Mouse (Mus musculus) mesoderm, embryonic 11.5 days (tissue): ENCODE measurements around the gene Oaz2.

ENCODE experiments used
- DNase-seq: peaks from one replicate; pipeline ENCODE4 v3.0.0-alpha.2; 2012; ENCODE audit warnings: low read depth, low spot score

The Oaz2 gene

DNA sequence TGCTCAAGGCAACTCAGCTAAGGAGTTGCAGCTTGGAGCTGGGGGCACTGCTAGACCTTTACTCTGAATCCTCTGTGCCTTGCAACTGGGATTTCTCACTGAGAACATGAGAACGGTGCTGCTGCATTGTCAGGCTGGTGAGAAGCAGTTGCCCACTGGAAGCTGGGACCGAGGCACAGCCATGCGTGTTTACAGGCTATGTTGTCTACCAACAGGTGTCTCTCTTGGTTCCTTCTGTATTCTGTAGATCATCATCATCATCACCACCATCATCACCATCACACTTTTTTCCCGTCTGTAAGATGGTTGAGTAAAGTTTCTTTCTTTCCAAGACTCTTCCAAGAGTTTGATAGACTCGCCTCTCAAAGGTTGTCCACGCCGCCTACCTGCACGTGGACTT is at the start of gene Oaz2:
Oaz2 (plus strand) TSS at position 301 of the 400 bp plus-strand sequence.
- DNase-seq, result no peak

DNA sequence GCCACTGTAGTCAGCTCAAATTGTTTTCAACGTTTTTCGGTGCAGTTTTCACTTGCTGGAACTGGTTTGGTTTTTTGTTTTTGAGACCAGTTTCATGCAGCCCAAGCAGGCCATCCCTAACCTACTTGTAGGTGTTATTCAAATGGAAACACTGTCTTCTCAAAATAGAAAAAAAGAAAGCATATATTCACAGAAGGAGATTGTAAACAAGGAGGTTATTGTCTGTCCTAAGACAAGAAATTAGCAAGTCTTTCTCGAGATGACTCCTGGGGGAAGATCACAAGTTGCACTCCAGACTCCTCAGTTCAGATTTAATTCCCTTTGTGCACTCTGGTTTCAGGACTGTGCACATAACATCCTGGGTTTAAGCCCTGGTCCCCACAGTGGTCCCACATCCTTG is 48.5 kb upstream of the Oaz2 start:
- no peak for DNase-seq

DNA sequence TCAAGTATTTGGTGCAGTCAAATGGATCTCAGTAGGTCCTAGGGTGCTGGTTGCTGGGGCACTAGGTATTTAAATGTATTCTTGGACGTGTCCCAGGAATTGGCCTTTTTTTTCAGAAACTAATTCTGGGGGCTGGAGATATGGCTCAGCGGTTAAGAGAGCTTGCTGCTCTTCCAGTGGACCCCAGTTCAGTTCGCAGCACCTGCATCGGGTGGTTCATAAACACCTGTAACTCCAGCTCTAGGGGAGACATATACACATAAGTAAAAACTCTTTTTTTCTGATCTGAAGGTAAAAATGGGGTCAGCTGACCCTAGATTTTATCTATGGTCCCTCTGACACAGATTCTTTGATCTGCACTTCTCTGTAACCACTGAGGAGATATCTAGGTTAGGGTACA is 46.6 kb upstream of the Oaz2 start:
- DNase-seq, result no peak

DNA sequence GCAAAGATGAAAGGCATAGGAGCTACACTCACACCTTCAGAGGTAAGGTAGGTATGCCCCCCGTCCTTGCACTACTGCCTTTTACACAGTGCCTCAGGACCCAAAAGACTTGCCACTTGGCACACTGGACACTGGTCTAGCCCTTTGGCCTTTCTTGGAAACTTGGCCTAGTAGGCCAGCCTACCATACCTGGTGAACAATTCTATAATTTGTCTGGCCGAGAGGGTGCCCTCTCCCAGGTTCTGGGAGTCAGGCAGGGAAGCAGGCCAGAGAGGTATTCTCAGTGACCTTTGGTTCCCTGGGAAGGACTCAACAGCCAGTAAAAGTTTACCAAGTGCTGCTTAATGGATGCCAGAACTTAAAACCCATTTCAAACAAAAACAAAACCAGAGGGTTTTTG is 46.1 kb upstream of the Oaz2 start:
- no peak for DNase-seq

DNA sequence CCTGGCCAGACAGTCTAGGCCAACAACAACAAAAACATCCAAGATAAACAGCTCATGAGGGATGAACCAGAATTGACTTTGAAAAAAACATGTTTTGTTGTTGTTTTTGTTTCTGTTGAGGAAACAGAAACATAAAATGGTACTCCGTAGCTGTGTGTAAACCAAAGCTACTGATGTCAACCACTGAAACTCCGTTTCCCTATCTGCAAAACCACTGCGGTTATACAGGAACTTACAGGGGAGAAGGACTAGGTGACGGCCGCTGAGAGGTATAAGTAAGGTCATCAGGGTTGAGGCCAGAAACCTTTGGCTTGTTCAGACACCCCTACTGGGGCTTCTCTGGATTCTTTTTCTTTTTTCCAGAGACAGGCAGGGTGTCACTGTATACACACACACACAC is 45.0 kb upstream of the Oaz2 start:
- no peak for DNase-seq

DNA sequence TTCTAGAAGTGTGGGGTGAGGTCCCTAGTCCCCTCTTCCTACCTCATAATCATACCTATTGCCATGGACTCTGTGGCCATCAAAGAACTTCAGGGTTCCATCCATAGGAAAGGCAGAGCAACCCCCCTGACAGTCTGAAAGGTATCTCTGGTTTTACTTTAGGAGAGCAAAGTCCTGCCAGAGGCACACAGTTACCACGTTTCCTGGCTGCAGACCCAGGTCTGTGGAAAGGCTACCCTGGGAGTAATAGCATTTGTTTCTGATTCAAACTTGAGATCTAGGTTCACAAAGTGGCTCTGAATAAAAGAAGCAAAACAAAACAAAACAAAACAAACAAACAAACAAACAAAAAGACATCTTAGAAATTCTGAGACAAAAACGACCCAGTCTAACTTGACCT is 43.5 kb upstream of the Oaz2 start:
- DNase-seq, result no peak

DNA sequence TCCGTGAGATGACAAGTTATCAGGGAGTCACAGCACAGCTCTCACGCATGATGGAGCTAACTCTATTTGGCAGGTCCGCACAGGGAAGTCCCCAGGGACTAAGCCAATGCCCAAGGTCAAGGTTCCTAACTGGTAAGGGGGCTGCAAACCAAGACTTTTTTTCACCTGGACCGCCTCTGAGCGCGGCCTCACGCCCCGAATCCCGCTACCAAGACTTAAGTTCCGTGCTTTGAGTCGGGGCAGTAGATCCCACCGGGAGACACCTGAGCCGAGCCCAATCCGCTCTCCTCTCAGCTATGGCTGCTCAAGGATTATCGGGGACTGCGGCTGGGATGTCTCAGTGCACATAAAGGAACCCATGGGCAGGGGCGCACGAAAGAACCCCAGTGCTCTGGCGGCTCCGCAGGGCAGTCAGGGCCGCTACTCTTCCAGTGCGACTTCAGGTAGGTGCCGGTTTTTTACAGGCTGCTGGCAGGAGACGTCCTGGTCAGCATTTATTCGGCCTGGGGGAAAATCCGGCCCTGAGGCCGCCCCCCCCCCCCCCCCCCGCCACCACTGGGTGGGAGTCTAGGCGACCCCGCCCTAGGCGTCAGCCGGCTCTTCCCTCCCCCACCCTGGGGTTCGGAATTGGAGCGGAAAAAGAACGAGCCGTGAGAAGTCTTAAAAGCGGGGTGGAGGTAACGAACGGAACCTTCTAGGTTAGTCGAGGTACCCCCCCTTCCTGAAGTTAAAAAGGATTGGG is 38.6 kb upstream of the Oaz2 start, which contains the start of gene Rbpms2:
Rbpms2 (plus strand) TSS at position 624 of the 742 bp plus-strand sequence.
- DNase-seq, result no peak

DNA sequence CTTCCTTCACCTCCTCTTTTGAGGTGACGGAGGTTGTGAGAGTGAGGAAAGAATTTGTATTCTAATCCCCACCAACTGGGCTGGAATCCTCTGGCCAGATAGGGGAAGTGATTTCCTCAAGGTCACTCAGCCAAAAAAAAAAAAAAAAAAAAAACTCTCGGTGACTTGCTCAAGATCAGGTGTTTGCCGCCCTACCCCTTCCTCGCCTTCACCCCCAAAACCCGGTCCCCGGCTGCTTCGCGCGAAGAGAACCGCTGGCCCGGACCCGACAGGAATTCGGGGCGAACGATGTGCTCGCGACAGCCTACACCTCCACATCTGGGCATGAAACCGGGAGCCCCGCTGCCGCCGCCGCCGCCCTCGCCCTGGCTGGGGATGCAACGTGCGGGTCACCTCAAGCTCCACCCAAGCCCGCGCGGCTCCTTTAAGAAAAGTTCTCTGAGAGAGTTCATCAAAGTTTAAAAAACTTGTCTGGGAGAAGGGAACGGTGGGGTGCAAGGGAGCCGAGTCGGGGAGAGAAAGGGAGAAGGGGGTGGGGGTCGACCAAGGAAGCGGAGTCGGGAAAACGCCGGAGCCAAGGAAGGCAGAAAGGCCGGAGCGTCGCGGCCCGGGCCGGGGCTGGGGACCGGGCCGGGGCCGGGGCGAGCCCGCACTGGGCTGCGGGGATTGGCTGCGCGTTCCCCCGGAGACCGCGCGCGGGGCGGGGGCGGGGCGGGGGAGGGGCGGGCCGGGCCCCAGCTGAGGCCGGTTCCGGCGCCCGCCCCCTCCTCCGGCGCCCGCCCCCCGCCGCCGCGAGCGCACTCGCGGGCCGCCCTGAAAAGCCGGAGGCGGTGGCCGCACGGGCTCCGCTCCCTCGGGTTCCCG is 37.8 kb upstream of the Oaz2 start:
- peak; percentile 48 for DNase-seq

DNA sequence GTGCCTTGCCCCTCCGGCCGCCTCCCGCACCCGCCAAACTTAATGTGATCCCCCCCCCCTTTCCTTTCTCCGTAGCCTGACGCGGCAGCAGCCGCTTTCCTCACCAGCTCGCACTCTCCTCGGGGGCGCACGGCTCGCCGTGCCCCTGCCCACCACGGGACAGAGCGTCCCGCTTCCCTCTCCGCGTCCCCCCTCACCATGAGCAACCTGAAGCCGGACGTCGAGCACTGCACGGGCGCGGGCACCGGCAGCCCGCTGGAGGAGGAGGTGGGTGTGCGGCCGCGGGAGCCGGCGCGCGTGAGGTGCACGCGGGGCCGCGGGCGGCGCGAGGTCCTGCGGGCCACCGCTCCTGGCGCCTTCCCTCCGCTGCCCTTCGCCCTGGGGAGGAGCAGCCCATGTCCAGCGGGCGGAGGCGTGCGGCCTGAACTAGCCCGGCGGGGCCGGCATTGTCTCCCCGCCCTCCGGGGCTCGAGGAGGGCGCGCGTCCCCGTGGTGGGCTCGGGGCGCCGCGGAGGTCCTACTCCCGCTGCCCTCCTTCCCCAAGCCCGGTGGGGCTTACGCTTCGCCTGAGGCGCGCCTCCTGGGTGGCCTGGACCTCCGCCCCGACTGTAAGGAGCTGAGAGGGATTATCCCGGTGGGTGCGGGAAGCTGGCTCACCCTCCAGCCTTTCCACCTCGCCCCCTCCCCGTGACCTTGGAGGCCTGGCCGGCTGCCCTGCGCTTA is 37.0 kb upstream of the Oaz2 start:
- DNase-seq, result peak; percentile 43

DNA sequence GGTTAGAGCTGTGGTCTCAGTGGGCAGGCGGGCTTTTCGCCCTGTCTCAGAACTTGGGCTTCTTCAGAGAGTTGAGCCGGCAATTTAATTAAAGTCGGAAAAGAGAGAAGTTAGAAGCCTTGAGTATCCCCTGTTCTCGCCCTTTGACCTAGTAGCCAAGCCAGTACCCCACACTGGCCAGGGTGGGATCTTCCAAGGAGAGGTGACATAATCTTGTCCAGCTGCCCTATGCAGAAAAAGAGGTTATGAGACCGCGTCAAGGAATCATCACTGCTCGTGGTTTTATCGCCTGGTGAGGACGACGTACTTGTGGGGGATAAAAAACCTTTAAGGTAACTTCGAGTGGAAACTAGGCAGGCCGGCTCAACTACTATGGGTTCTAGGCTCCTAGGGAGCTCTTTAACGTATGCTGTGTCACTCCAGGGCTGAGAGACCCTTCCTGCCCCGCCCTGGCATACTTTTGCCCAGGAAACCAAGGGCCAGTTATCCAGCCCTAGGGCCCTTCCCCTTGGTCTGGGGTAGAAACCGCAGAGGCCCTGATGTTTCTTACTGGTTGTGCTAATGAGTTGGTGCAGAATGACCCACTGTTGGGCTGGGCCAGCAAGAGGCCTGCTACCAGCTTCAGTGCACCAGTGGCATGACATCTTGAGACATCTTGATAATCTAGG is 36.3 kb upstream of the Oaz2 start:
- DNase-seq, result no peak

DNA sequence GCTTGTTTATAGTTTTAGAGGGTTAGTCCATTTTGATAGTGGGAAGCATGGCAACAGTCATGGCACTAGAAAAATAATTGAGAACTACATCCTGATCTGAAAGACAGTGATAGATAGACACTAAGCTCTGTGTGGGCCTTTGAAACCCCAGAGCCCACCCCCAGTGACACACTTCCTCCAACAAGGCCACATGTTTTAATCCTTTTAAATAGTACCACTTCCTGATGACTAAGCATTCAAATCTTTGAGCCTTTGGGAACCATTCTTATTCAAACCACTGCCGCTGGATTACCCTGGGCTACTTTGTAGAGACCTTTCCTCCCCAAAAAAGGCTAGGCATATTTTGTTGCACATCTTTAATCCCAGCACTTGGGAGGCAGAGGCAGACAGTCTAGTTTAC is 32.0 kb upstream of the Oaz2 start:
- no peak for DNase-seq

DNA sequence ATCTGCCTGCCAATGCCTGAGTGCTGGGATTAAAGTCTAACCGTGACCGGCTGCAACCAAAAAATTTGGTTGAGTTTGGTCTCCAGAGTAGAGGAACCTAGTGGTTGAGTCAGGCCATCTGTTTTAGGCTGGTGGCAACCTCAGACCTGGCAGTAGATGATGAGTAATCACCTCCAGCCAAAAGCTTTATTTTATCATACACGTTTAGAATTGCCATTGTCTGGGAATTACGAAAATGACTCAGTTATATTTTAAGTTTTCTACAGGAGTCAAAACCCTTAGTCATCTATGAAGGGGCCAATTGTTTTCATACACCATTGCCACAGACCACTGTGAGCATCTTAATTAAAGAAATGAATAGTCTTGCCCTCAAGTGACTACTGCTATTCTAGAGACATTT is 30.9 kb upstream of the Oaz2 start:
- no peak for DNase-seq

DNA sequence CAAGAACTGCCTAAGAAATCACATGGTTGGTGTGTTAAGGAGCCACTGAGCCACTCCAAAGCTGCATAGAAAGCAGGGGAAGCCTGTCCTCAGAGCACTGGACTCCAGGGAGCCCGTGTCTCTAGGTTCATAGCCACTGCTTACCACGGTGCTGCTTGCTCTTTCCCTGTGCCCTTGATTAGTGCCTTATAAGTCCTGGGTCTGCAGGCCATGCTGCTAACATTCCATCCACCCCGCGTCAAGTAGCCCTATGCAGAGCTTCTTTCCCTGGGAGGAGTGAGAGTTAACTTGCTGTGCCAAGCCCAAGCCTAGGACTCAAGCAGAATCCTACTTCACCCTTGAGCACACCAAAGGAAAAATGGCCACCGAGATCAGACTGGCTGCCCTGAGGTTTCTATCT is 28.7 kb upstream of the Oaz2 start:
- no peak for DNase-seq

DNA sequence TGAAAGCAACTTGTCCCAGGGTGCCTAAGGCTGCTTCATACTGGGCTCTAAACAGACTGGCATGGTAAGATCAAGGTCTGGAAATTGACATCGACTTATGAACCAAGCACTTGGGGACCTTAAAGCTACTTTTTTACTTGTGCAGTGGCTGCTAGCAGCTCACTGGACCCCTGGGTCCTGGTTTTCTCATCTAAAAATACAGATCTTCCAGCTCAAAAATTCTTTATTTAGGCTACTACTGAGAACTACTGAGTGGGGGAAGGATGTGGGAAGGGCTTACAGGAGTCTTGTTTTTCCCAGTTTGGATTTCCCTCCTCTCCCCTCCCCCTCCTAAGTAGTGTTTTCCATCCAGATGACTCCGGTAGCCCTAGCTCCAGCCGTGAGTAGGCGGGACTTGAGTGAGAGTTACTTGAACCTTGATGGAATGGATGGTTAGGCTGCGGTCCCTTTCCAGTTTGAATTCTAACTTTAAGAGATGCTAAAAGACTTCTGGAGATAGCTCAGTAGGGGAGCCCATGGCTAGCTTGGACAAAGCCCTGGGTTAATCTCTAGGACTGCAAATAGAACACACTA is 26.9 kb upstream of the Oaz2 start:
- DNase-seq, result peak; percentile 51

DNA sequence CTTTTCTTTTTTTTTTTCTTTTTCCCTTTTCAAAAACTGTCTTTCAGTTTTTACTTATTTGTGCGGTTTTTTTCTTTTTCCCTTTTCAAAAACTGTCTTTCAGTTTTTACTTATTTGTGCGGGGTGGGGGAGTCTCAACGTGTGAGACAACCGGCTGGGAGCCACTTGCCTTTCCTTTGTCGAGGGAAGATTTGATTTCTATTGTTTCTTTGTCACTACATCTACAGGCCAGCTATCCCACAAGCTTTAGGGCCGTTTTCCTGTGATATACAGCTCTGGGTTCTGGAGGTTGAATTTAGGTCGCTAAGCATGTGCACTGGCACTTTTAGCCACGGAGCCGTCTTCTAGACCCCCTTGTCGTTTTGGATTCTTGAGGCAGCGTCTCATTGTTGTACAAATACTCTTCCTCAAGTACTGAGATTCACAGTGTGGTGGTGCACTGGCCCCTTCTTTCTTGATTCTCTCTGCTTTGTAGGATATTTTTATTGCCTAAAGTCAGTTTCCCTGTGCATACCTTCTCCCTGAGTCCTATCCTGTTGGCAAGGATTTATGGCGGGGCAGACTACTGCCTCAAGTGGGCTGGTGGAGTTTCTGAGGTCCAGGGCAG is 26.3 kb upstream of the Oaz2 start:
- no peak for DNase-seq

DNA sequence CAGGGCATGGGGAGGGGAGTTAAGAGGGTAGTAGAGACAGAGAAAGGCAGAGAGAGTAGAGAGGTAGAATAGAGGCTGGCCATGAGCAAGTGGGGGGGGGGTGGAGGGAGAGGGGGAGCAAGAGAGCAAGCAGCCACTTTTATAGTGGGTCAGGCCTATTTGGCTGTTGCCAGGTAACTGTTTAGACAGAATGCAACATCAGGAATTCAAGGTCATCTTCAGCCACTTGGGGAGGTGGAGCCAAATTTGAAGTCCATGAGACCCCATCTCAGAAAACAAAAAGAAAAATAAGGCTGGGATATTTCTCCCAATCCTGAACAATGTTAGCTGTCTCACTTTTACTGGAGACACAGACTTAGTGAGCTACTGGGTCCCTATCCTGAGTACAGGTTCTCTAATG is 25.3 kb upstream of the Oaz2 start:
- no peak for DNase-seq

DNA sequence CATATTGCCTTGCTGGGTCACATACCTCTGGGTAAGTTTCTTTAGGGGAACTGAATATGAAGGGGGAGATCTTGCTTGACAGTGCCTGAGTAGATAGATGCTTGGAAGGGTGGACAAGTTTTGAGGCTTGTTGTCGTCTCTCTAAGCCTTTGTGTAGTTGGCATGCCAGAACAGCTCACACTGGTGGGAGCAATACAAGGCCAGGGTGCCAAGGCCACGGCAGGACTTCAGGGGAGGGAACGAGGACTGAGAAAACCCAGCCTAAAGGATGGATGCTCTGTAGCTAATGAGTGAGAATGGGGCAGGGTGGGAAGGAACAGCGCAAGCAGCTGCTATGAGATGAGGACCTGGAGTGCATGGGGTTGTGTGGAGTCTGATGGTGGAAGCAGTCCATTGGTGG is 22.8 kb upstream of the Oaz2 start:
- no peak for DNase-seq

DNA sequence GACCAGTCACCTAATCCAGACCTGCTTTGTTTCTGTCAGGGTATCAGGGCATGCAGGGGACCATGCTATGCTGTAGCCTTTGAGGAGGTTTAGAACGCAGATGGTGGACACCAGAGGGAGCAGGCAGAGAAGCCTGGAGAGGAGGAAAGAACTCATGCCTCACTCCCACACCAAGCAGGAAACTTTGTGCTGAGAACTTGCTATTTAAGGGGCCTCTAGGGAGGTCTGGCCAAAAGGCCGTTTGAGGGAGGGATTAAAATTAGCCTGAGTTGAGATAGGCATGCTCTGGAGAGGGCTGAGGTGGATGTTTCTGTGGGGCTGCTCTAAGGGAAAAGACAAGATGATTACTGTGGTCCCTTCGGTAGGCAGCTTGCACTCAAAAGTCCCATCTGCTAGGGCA is 21.8 kb upstream of the Oaz2 start:
- DNase-seq, result no peak

DNA sequence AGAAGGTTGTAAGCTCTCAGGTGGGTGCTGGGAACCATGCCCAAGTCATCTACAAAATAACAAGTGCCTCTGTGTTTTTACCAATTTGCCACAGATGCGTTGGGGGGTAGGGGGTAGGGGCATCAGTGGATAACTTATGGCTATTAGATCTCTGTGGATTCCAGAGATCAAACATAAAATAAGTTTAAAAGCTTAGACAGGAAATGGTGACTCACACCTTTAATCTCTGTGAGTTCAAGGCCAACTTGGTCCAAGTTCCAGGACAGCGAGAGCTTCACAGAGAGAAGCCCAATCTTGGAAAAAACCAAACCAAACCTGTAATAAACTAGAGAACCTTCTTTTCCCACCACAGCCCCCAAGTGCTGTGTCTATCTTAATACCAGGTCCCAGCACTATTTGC is 21.0 kb upstream of the Oaz2 start:
- no peak for DNase-seq

DNA sequence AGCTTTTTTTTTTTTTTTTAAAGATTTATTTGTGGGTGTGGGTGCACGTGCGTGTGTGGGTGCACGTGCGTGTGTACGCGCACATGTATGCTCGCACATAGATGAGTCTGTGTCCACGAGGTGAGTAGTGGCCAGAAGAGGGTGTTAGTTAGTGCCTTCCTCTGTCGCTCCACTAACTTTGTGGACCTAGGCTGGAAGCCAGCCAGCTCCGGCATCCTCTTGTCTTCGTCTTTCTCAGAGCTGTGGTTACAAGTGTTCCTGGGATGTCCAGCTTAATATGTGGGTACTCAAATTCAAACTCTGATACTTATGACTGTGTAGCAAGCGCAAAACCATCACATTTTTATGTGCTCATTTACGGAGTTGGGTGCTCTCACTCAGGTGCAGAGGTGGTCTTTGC is 19.1 kb upstream of the Oaz2 start:
- no peak for DNase-seq

DNA sequence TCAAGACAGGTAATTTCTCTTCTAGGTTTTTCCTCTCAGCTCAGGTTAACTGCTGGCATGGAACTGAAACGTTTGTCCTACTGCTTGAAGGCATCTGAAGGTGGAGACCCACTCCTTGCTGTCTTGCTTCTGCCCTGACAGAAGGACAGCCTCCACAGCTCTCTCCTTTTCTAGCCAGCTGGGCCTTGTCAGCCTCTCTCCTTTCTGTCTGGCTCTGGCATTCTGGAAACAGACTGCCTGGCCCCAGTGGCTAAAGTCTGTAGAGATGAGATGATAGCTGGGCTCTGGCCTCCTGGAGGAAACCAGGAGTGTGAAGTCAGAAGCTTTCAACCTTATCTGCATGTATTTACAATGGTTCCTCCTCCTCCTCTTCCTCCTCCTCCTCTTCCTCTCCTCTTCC is 17.8 kb upstream of the Oaz2 start:
- no peak for DNase-seq
